Mouse (Mus musculus): ENCODE results near the gene Snx18. TPM values are rescaled to one million over a fixed set of nuclear protein-coding genes. Genes with fewer than 3 reads are reported as not detected.

Gene Snx18
- total RNA-seq, 2 experiments from 2014 or later = 22.3 to 24.9 TPM

GRCm38 (mm10) chr13:113599701-113600530, 18.4 kb downstream of the Snx18 start:
- no peak for DNase-seq (ENCODE audit: low spot score in 2 of 2)

DNA sequence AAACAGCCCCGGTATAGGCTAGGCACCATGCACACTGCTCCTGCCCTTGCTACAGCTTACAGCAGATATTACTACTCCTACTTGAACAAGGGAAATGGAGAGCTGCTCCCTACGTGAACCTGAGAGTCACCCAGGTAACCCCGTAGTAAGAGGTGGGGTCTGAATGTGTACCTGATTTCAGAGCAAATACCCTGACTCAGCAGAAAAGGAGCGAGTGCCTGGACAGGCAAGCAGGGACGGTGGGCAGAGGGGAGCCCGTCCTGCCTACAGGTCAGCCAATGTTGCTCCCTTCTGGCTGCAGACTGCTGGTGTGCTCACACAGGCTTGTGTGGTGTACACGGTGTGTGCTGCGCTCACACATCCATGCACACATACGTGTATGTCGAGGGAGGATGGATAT, 20.7 kb downstream of the Snx18 start:
- no peak for DNase-seq (ENCODE audit: low spot score in 2 of 2)

GRCm38 (mm10) chr13:113596821-113597541, 21.4 kb downstream of the Snx18 start:
- DNase-seq (ENCODE audit: low spot score in 2 of 2) = no peak

GRCm38 (mm10) chr13:113595987-113596386, 22.4 kb downstream of the Snx18 start:
- no peak for DNase-seq (ENCODE audit: low spot score in 2 of 2)

GRCm38 (mm10) chr13:113595219-113595618, 23.1 kb downstream of the Snx18 start:
- DNase-seq (ENCODE audit: low spot score in 2 of 2) = no peak

DNA sequence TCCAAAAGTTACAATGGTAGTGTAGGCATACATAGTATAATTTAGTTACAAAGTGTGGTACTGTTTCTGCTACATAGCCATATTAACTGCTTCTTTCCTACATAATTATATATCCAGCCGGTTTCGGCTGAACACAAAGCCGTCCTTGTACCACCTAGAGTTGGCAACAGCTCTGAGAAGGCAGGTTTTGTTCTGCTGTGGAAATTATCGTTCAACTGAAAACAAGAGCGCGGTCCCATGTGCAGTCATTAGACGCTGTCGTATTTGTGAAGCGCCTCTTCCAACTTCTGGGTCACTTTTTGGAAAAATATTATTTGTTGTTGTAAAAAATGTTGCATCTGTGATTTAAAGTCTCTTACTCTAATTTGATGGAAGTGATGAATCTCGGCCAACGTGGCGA, 24.0 kb downstream of the Snx18 start:
- no peak for DNase-seq (ENCODE audit: low spot score in 2 of 2)

GRCm38 (mm10) chr13:113593711-113594110, 24.7 kb downstream of the Snx18 start:
- no peak for DNase-seq (ENCODE audit: low spot score in 2 of 2)

DNA sequence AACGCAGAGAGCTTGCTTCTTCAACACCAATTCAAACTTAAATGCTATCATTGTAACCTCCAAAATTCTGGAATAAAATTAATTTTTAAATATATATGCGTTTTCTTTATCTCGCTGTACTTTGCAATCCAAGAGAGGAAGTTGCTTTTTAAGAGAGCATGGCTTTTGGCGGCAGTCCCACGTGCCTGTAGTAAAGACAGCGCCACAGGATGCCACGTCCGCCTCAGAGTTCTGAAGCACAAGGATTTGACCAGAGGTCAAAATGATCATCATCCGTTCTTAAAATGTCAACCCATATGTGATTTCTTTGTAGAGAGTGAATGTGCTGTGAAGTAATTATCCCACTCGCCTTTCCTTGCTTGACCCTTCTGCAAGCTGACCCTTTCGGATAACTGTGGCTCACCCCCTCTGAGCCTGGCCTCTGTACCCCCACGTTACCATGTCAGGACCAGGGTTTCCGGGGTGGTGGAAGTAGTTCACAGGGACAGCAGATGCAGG, 25.6 kb downstream of the Snx18 start:
- no peak for DNase-seq (ENCODE audit: low spot score in 2 of 2)

DNA sequence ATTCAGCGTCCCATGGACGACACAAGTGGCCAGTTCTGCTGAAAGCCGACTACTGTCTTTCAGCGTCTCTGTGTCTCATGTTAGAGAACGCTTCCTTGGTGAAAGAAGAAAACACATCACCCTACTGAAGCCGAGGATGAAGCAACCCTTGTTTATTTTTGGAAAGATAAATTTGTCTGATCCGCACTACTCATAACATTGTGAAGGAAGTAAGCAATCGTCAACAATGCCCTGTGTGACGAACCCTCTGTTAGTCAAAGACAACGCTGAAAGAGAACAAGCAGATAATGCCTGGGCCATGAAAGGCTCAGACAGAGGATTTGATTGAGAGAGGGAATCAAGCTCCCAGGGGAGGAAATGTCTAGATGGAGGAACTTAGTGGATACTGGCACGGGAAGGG, 27.0 kb downstream of the Snx18 start:
- no peak for DNase-seq (ENCODE audit: low spot score in 2 of 2)

- no peak for DNase-seq (ENCODE audit: low spot score in 2 of 2)
Measured at GRCm38 (mm10) chr13:113590216-113590615, 28.1 kb downstream of the Snx18 start.

GRCm38 (mm10) chr13:113589499-113589898, 28.9 kb downstream of the Snx18 start:
- DNase-seq (ENCODE audit: low spot score in 2 of 2) = no peak

DNA sequence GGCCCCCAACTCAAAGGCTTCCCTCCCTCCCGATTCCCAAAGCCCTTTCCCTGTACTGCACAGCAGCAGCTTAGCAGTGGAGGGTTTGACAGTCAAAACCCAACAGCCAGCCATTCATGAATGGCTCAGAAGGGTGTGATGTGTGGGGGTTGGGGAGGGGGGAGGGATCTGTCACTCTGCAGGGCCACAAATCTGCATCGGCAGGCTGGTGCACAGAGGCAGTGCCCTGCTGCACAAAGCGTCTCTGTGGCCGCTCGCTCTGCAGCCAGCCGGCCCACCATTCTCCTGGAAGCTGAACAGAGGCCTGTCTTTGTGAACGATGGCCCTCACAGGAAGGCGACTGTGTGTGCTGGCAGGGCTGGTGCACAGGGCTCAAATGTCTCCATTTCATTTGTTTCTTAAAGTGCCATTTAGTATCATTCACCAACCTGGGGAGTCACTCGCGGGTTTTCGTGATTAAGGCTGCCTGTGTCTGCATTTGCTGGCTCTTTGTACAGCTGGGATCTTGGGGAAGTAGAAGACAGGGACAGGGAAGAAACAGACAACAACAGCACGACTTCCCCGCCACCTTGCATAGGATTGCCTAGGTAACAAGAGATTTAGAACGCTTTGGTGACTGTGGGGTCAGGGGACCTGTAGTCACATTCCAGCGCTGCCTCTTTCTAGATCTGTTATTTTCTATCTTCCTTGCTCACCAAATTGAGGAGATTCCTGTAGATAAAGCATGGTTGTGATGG, 31.0 kb downstream of the Snx18 start:
- DNase-seq (ENCODE audit: low spot score in 2 of 2) = no peak

GRCm38 (mm10) chr13:113585606-113586005, 32.8 kb downstream of the Snx18 start:
- DNase-seq (ENCODE audit: low spot score in 2 of 2) = no peak

- DNase-seq (ENCODE audit: low spot score in 2 of 2) = no peak
Measured at GRCm38 (mm10) chr13:113584431-113584830, 33.9 kb downstream of the Snx18 start.

DNA sequence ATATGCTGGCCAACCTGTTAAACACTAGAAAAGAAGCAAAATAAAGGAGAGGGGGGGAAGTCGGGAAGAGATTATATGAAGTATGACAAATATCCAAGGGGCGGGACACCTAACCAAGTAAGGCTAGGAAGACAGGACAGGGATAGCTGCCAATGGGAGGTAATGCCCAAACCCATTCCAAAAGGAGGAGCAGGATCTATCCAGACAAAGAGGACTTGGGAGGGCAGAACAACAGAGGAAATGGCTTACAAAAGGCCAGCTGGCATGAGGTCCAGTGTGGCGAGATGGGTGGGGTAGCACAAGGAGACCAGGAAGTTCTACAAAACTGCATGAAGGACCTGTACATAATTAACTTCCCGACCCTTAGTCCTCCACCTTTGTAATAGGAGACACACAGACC, 34.8 kb downstream of the Snx18 start:
- no peak for DNase-seq (ENCODE audit: low spot score in 2 of 2)

DNA sequence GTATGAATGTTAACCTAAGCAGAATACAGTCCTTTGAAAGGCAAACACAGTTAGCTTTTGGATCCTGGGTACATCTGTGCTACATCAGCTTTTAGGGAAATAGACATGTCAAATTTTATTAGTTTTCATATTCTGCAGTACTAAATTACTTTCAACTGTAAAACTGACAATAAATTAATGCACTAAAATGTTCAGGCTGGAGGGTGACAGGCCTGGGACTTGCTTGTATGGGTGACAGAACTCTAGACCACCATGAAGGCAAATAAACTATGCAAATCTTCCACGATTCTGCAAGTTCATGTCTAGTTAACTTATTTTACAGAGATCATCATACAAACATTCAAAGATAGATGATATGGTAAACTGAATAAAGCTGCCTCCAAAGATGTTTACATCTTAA, 36.3 kb downstream of the Snx18 start:
- DNase-seq (ENCODE audit: low spot score in 2 of 2) = no peak

DNA sequence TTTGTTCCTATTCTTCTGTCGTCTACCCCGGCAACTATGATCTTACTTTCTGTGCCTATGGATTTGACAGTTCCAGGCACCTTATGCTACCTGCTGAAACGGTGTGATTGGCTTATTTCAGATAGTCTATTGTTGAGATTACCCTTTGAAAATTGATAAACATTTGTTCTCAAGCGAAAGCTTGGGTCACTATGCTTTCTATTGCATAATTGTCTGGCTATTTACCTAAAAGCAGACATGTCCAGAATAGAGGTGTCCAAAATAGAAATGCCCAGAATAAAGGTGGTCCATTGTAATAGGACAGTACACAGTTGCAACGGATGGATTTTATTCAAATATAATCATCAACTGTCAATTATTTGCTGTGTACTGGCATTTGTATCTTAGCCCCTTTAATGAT, 36.9 kb downstream of the Snx18 start:
- DNase-seq (ENCODE audit: low spot score in 2 of 2) = no peak

GRCm38 (mm10) chr13:113580400-113580790, 38.0 kb downstream of the Snx18 start:
- no peak for DNase-seq (ENCODE audit: low spot score in 2 of 2)

DNA sequence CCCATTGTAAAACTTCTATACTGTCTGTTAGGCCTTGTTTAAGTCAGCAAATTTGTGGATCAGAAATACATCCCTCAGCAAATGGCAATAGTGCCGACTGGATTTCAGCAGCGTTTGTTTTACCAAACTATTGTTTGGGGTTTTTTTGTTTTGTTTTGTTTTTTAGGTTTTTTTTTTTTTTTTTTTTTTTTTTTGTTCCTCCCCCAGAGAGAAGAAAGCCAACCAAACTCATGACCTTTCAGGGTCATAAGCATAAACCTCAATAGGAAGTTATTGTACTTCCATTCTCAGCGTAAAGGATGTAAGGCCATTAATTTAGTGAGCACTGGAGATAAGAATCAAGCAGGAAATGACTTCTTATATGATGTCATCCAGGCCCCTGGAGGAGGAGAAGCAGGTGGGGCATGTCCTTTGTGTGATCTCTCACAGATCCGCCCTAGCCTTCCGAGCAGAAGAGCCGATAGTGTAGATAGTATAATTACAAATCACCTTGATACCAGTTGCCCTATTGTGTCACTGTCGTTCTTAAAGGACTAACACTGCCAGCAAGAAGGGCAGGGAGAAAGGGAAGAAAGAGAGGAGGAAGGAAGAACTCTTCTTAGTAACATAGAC, 38.5 kb downstream of the Snx18 start:
- no peak for DNase-seq (ENCODE audit: low spot score in 2 of 2)

DNA sequence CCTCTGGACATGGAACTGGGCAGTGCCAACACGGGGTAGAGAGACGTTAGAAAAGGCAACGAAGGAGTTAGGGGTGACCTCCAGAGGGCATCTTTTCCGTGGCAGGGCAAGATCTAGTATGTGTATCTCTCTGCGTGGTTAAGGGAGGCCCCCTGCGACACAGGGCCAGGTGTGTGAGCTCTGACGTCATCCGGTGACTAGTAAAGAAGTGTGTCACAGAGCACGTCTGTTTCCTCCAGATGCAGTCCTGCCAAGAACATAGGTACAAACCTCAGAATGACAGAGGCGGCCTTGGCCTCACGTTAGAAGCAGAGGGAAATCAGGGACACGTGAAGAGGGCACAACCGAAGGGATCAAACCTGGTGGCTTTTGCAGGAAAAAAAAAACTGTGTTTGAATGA, 44.1 kb downstream of the Snx18 start:
- DNase-seq (ENCODE audit: low spot score in 2 of 2) = no peak

DNA sequence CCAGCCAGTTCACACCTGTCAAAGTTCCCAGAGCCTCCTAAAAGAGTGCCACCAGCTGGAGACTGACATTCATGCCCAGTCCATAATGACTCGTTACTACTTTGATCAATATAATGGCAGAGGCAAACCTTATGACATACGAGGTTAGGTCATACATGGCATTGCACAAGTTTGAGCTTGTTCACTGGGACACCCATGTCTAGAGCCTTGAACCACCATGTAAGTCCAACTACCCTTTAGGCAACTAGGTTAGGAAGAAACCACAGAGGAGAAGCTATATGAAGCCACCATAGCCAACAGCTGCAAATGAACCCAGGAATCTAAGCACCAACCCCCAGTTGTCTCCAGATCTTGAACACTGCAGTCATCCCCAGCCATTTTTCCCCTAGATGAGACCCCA, 45.0 kb downstream of the Snx18 start:
- no peak for DNase-seq (ENCODE audit: low spot score in 2 of 2)

Data from adrenal gland, adult 18-20 months (tissue).